Mouse (Mus musculus): ENCODE data around the gene Nuak2.
"Not testable (repeated sequence)": the region's sequence is repeated elsewhere in the genome, so short reads cannot be mapped to it uniquely, and the experiment has no call there.

Gene Nuak2

GRCm38 (mm10) chr1:132326777-132327176 lies 10.9 kb downstream of the Nuak2 start:
- no peak for DNase-seq (ENCODE audit: low read depth, low spot score)

GRCm38 (mm10) chr1:132327477-132327876 lies 11.6 kb downstream of the Nuak2 start:
- no peak for DNase-seq (ENCODE audit: low read depth, low spot score)

- DNase-seq (ENCODE audit: low read depth, low spot score), result no peak
Measured at GRCm38 (mm10) chr1:132328565-132328964, 12.6 kb downstream of the Nuak2 start.

GRCm38 (mm10) chr1:132329656-132330055 lies 13.7 kb downstream of the Nuak2 start:
- DNase-seq (ENCODE audit: low read depth, low spot score), result no peak

- DNase-seq (ENCODE audit: low read depth, low spot score), result peak; percentile 67
Measured at GRCm38 (mm10) chr1:132330397-132330796, 14.5 kb downstream of the Nuak2 start.

- DNase-seq (ENCODE audit: low read depth, low spot score), result no peak
Measured at GRCm38 (mm10) chr1:132331283-132331682, 15.4 kb downstream of the Nuak2 start.

GRCm38 (mm10) chr1:132333201-132333600 lies 17.3 kb downstream of the Nuak2 start:
- no peak for DNase-seq (ENCODE audit: low read depth, low spot score)

GRCm38 (mm10) chr1:132333675-132334141 lies 17.8 kb downstream of the Nuak2 start:
- DNase-seq (ENCODE audit: low read depth, low spot score), result no peak

GRCm38 (mm10) chr1:132334178-132334801 lies 18.4 kb downstream of the Nuak2 start:
- DNase-seq (ENCODE audit: low read depth, low spot score), result no peak

- no peak for DNase-seq (ENCODE audit: low read depth, low spot score)
Measured at GRCm38 (mm10) chr1:132335378-132335965, 19.5 kb downstream of the Nuak2 start.

GRCm38 (mm10) chr1:132336921-132337320 lies 21.0 kb downstream of the Nuak2 start:
- no peak for DNase-seq (ENCODE audit: low read depth, low spot score)

GRCm38 (mm10) chr1:132338027-132338660 lies 22.2 kb downstream of the Nuak2 start:
- no peak for DNase-seq (ENCODE audit: low read depth, low spot score)

GRCm38 (mm10) chr1:132341731-132342501 lies 26.0 kb downstream of the Nuak2 start:
- DNase-seq (ENCODE audit: low read depth, low spot score), result no peak

GRCm38 (mm10) chr1:132342518-132342917 lies 26.6 kb downstream of the Nuak2 start:
- no peak for DNase-seq (ENCODE audit: low read depth, low spot score)

- no peak for DNase-seq (ENCODE audit: low read depth, low spot score)
Measured at GRCm38 (mm10) chr1:132343191-132343590, 27.3 kb downstream of the Nuak2 start.

GRCm38 (mm10) chr1:132343656-132344055 lies 27.7 kb downstream of the Nuak2 start:
- DNase-seq (ENCODE audit: low read depth, low spot score), result no peak

- DNase-seq (ENCODE audit: low read depth, low spot score), result no peak
Measured at GRCm38 (mm10) chr1:132345514-132345913, 29.6 kb downstream of the Nuak2 start.

GRCm38 (mm10) chr1:132346134-132346851 lies 30.4 kb downstream of the Nuak2 start:
- DNase-seq (ENCODE audit: low read depth, low spot score), result no peak

GRCm38 (mm10) chr1:132346951-132347350 lies 31.0 kb downstream of the Nuak2 start:
- no peak for DNase-seq (ENCODE audit: low read depth, low spot score)

- DNase-seq (ENCODE audit: low read depth, low spot score), result no peak
Measured at GRCm38 (mm10) chr1:132348401-132348800, 32.5 kb downstream of the Nuak2 start.

- DNase-seq (ENCODE audit: low read depth, low spot score), result not testable (repeated sequence)
Measured at GRCm38 (mm10) chr1:132349049-132349448, 33.1 kb downstream of the Nuak2 start.
